ENCODE assay signal across 9 mouse cellular contexts in the genomic region with DNA sequence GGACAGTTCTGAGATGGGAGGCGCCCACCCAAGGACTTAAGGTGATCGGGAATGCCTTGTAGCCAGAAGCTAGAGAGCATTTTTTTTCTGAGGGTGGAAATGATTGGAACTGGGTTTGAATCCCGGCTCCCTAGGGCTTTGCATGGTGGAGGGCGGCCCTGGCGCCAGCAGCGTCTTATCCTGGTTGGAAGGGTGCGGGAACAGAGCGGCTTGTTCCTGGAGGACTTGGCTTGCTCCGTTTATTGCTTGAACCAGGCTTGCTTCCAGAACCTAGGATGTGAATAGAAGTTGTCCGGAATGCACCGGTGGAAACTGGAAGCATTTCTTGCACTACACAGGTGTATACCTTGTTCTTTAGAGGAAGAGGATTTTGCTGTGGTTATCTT. TPM values are rescaled to one million over a fixed set of nuclear protein-coding genes. Genes with fewer than 3 reads are reported as not detected.
DNase-seq lines count a peak whose midpoint lies in the region; ATAC-seq and TF ChIP-seq lines count a peak whose summit lies in the region.
"Had no signal": no experiment of that assay in that cellular context is flagged by ENCODE, and none has a peak within 500 bp of the region (broad histone marks: within the 10 kb centered on the region; RNA-seq: fewer than 3 reads in every experiment).

No protein-coding gene starts in this region.

- H3K27me3 ChIP-seq in lung, embryonic 14.5 days (ENCODE audit: insufficient read depth, low read length), result peaks cover 30% of the 10 kb centered on the region
- peaks cover 14% of the 10 kb centered on the region; the same call in 1 of the 2 replicates for H3K27me3 ChIP-seq in heart, embryonic 11.5 days (ENCODE audit: control insufficient read depth, insufficient read depth, low read length)
- peaks cover 26% of the 10 kb centered on the region for H3K27me3 ChIP-seq in kidney, embryonic 15.5 days
- H3K27me3 ChIP-seq in midbrain, embryonic 14.5 days (ENCODE audit: control insufficient read depth, insufficient read depth, low read length), result peaks cover 21% of the 10 kb centered on the region
- H3K27me3 ChIP-seq: Patski had no signal

- peaks cover 5% of the 10 kb centered on the region; the same call in 1 of the 2 replicates for H3K4me1 ChIP-seq in lung, embryonic 14.5 days (ENCODE audit: insufficient read depth)
- no peaks in the 10 kb centered on the region for H3K4me1 ChIP-seq in heart, embryonic 11.5 days (ENCODE audit: control insufficient read depth, insufficient read depth, low read length)
- peaks cover 19% of the 10 kb centered on the region for H3K4me1 ChIP-seq in kidney, embryonic 15.5 days
- peaks cover 4% of the 10 kb centered on the region for H3K4me1 ChIP-seq in midbrain, embryonic 14.5 days (ENCODE audit: control insufficient read depth, insufficient read depth, low read length)

- peak overlapping the region; percentile 58 for H3K4me3 ChIP-seq in lung, embryonic 14.5 days (ENCODE audit: low read depth, low read length)
- peak overlapping the region; percentile 48 for H3K4me3 ChIP-seq in heart, embryonic 11.5 days (ENCODE audit: low read depth, low read length)
- H3K4me3 ChIP-seq in kidney, embryonic 15.5 days (replicated peaks), result peak overlapping the region; percentile 63
- H3K4me3 ChIP-seq in midbrain, embryonic 14.5 days (replicated peaks; ENCODE audit: low read depth, low read length), result peak overlapping the region; percentile 45

- H3K27ac ChIP-seq in lung, embryonic 14.5 days (ENCODE audit: low read depth), result no peak overlapping the region
- H3K27ac ChIP-seq in heart, embryonic 11.5 days (ENCODE audit: low read depth, low read length), result no peak overlapping the region
- no peak overlapping the region for H3K27ac ChIP-seq in kidney, embryonic 15.5 days
- no peak overlapping the region for H3K27ac ChIP-seq in midbrain, embryonic 14.5 days (replicated peaks; ENCODE audit: low read depth, low read length)

- H3K36me3 ChIP-seq in lung, embryonic 14.5 days (ENCODE audit: insufficient read depth), result no peaks in the 10 kb centered on the region
- H3K36me3 ChIP-seq in heart, embryonic 11.5 days (ENCODE audit: control insufficient read depth, insufficient read depth, low read length), result no peaks in the 10 kb centered on the region
- H3K36me3 ChIP-seq in kidney, embryonic 15.5 days, result no peaks in the 10 kb centered on the region
- no peaks in the 10 kb centered on the region for H3K36me3 ChIP-seq in midbrain, embryonic 14.5 days (ENCODE audit: control insufficient read depth, insufficient read depth, low read length)

- H3K9ac ChIP-seq in lung, embryonic 14.5 days, result no peak overlapping the region
- peak overlapping the region; percentile 40; the same call in 1 of the 2 replicates for H3K9ac ChIP-seq in heart, embryonic 11.5 days (ENCODE audit: low read depth, low read length)
- no peak overlapping the region for H3K9ac ChIP-seq in kidney, embryonic 15.5 days
- H3K9ac ChIP-seq in midbrain, embryonic 14.5 days (replicated peaks; ENCODE audit: low read length), result no peak overlapping the region; the same call in 1 of the 2 replicates

- peak; percentile 13; the same call in 1 of the 2 replicates for ATAC-seq in lung, embryonic 14.5 days (ENCODE audit: insufficient read depth)
- ATAC-seq in heart, embryonic 11.5 days (replicated peaks; ENCODE audit: insufficient number of reproducible peaks, low FRiP score, low TSS enrichment), result no peak
- no peak for ATAC-seq in kidney, embryonic 15.5 days (replicated peaks; ENCODE audit: low FRiP score)
- ATAC-seq in midbrain, embryonic 14.5 days (ENCODE audit: low FRiP score, low TSS enrichment), result no peak
- ATAC-seq in inflammation-experienced regulatory T-cells, adult 6 months, result no peak
- ATAC-seq in megakaryocyte progenitor cell, adult 5-6 weeks (replicated peaks; ENCODE audit: poor library complexity), result no peak
- ATAC-seq in CD4-positive, CD25-positive, alpha-beta regulatory T cell, adult 4 months, result no peak
- ATAC-seq: Patski had no signal

- DNase-seq in lung, embryonic 14.5 days, result no peak
- no peak for DNase-seq in lung, postnatal 4 days
- no peak for DNase-seq in midbrain, embryonic 14.5 days

- TF ChIP-seq CTCF in lung, embryonic 14.5 days (IDR thresholded peaks at IDR 0.05; ENCODE audit: low read depth), result no peak

- H3K4me2 ChIP-seq in lung, embryonic 14.5 days, result peak overlapping the region; percentile 97
- H3K4me2 ChIP-seq in heart, embryonic 11.5 days, result peak overlapping the region; percentile 86
- peak overlapping the region; percentile 99 for H3K4me2 ChIP-seq in kidney, embryonic 15.5 days
- H3K4me2 ChIP-seq in midbrain, embryonic 14.5 days (ENCODE audit: low read length), result peak overlapping the region; percentile 99

- no peaks in the 10 kb centered on the region for H3K9me3 ChIP-seq in lung, embryonic 14.5 days (ENCODE audit: low read depth, low read length)
- H3K9me3 ChIP-seq in heart, embryonic 11.5 days (replicated peaks; ENCODE audit: control insufficient read depth, low read length), result no peaks in the 10 kb centered on the region
- no peaks in the 10 kb centered on the region for H3K9me3 ChIP-seq in kidney, embryonic 15.5 days (replicated peaks)
- H3K9me3 ChIP-seq in midbrain, embryonic 14.5 days (ENCODE audit: control insufficient read depth, low read length), result no peaks in the 10 kb centered on the region

- WGBS in lung, embryonic 14.5 days, result 14% methylated on average over 11 of the region's 11 CpGs
- 17% methylated on average over 11 of the region's 11 CpGs for WGBS in heart, embryonic 11.5 days (ENCODE audit: insufficient replicate concordance)
- 16% methylated on average over 11 of the region's 11 CpGs for WGBS in kidney, embryonic 15.5 days
- 18% methylated on average over 11 of the region's 11 CpGs for WGBS in midbrain, embryonic 14.5 days

RNA-seq across cellular contexts. Expression of a gene that starts 0.6 kb away (rescaled TPM):
- polyA plus RNA-seq in lung, embryonic 14.5 days (2014; fragmentation: Nextera tagmentation; extraction: Ambion mirVana), result 8.0 and 9.0 TPM in 2 replicates
- 10.1 and 12.5 TPM in 2 replicates for polyA plus RNA-seq in heart, embryonic 11.5 days (2014; fragmentation: Nextera tagmentation; extraction: Ambion mirVana)
- 15.3 and 17.2 TPM in 2 replicates for polyA plus RNA-seq in kidney, embryonic 15.5 days (2015; fragmentation: Nextera tagmentation; extraction: Ambion mirVana)
- 5.3 and 5.5 TPM in 2 replicates for polyA plus RNA-seq in midbrain, embryonic 14.5 days (2014; fragmentation: Nextera tagmentation; extraction: Ambion mirVana)
- 100 to 1,000 TPM in 2 of 3 experiments, 10 to 100 TPM in 1; 90.3 to 168 (median 160) TPM for polyA plus RNA-seq in inflammation-experienced regulatory T-cells, adult 6 months (2017; shearing (Covaris generic))
- 11.0 and 13.8 TPM in 2 replicates for total RNA-seq in megakaryocyte progenitor cell, adult 5-6 weeks (2015)
- total RNA-seq in megakaryocyte progenitor cell, adult 5-6 weeks (2017), result 15.5 and 18.0 TPM in 2 replicates
- 100 to 1,000 TPM; 149 to 256 TPM for polyA plus RNA-seq in CD4-positive, CD25-positive, alpha-beta regulatory T cell, adult 4 months (2017; shearing (Covaris generic))
